Mouse (Mus musculus): ENCODE measurements at regions not wholly inside any gene's neighbourhood (a gene's known extent, or its start where the extent isn't known, plus 50 kb on each side); places are given as distances from the start of the nearest gene placed in this dataset.
"Not testable (repeated sequence)": the region's sequence is repeated elsewhere in the genome, so short reads cannot be mapped to it uniquely, and the experiment has no call there.

DNA sequence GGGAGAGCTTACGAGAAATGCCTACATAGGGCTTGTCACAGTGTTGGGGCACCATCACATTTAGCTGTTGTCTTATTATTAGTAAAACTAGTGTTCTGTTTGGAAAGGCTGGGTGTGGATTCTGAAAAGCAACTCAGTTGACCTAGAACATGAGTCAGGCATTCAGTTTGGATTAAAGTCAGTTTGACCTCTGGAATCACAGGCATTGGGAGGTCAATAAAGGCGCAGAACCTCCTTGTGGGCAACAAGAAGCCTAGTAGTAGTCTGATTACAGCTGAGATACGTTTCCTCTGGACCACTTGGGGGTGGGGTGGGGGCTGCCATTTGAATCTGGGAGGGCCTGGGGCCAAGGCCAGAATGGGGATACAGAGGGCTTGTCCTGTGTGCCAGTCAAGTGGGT is 52.1 kb upstream of the Map3k1 start:
- intact Hi-C loops (cut with DNase I): no loop called here

DNA sequence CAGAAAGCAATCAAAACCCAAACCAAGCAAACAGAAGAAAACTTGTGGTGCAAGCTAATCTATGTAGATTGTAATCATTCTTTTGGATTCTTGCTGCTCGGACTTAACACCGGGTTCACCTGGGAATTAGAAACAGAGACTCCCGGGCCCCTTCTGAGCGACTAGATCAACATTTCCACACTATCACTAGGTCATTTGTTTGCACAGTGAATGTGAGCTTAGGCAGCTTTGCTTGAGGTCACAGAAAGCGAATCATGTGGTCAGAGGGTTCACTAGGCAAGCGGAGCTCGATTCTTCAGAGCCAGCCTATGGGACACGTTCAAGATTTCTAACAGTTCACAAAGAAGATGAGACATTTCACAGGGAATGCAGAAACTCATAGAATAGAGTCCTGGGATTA is 53.5 kb upstream of the Map3k1 start:
- intact Hi-C loops (cut with DNase I): no loop called here

DNA sequence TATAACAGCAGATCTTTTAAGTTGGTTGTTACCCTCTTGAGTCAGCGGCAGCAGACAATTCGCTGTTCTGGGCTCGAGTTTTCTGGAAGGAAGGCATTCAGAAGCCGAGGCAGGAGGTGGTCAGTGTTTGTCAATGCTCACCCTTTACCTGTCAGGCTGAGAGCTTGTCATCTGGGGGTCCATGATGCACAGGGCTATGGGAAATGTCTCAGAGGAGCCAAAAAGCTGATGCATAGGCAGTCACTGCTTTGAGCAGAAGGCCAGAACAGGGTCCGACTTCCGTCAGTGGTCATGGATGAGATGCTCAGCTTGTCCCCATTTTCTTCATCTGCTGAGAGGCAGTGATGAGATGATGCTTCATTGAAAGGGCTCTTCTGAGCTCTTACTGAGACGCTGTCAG is 57.2 kb upstream of the Map3k1 start:
- intact Hi-C loops (cut with DNase I): no loop called here

DNA sequence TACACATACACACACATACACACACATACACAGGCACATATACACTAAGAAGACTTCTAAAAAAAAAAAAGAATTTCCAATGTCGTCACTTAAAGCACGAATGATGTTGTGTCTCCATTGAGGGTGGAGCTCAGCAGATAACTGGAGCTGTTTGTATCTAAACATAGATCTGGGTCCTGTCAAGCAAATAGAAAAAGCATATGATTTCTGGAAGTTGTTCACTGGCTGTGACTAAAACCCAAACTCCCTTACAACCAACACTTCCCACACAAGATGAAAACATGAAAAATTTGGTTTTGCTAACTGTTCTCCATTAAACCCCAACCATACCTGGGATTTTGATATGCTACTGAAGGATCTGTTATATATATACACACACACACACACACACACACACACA is 58.5 kb upstream of the Map3k1 start:
- intact Hi-C loops (cut with DNase I): no loop called here

DNA sequence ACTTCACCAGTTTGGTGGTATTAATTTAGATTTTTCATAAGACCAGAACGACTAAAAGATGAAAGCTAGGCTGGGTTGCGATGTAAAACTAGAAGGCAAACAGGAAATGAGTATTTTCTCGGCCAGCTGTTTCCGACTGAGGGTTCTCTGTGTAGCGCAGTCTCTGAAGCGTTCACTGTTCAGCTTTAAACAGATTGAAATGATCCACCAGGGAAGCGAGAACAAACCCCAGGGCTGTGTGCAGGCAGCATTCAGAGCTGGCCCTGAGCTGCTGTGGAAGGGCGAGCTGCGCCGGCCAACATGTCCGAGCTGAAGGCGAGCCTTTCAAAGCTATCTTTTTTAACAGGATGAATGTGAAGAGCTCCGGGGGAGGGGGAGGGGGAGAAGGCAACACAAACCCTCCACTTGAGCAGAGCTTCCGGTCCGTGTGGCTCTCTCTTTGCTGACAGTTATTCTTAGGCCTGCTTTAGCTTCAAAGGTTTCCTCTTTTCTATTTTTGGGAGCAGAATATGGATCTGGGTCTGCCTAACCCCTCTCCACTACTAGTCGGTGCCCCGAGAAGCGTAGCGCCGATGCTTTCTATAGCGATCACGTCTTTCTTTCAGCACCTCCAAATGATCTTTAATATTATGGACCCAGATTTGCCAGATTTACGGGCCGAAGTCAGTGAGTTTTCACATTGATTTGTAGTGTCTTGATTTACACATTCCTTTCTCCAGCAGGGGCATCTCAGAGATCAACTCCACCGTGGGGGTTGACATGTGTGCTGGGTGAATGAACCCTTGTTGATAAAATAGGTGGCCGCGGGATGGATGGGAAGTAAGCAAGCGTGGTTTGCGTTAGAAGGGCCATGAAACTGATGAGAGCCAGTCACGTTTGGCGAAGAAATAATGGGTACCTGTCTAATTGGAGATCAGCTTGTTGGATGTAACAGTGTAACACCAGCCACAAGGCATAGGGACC is 59.3 kb upstream of the Map3k1 start:
- intact Hi-C loops (cut with DNase I): no loop called here

DNA sequence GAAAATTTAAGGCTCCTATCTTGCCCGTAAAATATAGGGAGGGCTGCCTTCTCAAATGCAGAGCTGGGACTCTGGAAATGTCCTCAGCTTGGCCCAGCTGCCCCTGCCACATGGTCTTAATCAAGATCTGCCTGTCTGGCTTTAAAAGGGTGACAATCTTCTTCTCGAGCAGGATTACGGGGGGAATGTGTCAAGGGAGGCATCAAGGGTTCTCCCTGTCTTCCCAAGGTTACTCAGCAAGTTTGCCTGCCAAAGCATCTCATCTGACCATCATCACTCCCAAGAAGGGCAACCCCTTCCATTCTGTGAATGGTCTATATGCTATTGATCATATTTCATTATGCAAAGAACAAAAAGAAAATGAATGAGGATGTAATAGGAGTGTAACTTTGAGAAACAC is 60.2 kb upstream of the Map3k1 start:
- intact Hi-C loops (cut with DNase I): no loop called here

DNA sequence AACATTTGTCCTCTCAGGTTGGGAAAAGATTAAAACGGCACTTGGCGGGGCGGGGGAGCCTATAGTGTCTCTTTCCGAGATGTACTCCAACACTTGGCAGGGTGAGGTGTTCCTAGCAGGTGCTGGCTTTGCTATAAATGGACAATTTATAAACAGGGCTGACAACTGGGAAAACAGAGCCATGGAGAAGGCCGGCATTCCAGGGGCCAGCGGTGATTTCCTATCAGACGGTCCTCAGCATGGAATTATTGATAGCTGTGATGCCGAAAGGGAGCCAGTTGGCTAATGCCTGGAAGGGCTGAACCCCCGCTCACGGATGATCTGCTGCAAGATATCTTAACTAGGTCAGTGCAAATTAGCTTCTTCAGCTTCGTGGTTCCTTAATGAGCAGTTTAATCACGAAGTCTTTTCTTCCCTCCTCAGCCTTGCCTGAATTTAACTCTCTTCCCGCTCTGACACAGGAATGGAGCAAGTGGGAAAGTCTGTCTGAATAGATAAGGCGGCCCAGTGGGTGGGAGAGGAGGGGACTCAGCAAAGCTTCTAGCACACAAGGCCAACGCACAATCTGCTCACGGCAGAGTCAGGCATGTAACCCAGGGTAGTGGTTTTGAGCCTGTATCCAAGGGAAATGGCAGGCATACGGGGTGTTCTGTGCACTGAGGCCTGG is 61.1 kb upstream of the Map3k1 start:
- intact Hi-C loops (cut with DNase I): no loop called here

DNA sequence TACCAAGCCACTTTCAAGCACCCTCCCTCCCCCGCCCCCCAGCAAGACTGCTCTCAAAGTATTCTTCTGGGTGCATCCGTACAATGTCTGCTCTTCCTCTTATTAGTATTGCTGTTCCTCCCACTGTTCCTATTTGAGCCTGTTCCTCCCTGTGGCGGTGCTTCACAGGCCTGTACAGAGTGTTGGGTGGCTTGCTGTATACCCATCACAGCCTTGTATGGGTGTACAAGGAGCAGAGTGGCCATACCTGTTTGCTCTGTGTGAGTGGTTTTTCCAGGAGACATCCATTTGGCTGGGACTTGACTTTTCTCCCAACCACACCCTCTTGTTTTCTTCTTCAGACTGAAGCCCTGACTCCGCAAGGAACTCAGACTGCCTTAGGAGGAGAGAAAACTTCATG is 61.7 kb upstream of the Map3k1 start:
- intact Hi-C loops (cut with DNase I): no loop called here

DNA sequence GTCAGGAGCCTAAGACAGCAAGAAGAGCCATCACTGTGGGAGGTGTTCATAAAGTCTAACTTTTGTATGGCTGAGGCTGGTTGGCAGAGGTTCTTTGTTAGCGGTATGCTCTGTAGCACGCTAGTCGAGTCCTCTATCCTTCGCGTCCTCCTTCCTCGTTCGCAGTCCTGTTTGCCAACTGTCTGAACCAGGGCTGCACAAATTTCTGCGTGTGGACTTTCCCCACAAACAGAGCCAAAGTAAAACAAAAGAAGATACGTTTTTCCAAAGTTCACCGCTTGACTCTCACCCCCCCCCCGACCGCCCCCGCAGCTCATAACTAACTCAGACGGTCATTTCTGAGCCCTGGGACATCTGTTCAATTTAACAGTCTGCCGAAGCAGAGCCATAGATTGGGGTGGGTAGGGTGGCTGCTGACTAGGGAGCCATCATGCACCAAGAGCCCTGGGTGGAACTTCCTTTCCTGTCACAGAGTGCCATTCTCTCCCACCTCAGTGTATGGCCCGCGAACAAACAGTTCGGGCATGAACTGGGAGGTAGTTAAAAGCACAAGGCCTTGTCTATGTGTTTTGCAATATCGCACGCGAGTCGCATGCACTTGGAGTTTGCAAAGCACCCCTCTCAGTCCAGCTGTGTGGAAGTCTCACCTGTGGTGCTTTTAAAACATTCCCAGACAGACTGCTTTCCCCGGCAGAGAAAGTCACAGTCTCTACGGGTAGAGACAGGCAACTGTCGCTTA is 63.0 kb upstream of the Map3k1 start:
- intact Hi-C loops (cut with DNase I): no loop called here

DNA sequence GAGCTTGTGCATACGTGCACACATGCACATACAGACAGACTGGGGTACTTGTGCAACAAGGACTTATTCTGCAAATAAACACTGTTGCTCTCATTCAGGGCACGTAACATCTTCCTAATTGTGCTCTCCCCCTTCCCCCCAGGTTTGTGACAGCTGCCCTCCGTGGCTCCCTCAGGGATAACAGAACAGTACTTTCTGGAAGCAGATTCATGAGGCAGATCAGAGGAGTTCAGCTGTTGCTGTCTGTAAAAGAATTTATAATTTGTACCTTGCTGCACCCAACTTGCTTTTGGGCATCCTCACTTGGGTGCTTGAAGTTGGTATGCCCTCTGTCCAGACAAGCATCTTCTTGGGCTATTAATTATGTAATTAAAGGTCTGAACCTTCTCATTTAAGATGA is 65.5 kb upstream of the Map3k1 start:
- intact Hi-C loops (cut with DNase I): no loop called here

DNA sequence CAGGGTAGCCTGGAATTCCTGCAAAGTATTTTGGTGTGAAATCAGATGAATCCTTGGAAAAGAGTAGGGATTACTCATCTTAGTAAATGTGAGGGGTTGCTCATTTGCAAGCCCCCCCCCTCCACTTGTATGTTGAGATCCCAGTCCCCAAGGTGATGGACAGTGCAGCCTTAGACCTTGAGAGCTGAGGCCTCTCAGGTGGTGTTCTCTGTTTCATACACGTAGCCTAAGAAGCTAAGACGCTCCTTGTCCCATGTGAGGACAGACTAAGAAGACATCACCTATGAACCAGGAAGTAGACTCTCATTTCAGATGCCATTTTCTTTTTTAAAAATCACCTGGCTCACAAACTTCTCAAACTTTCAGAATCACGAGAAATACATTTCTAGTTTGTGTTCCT is 67.6 kb upstream of the Map3k1 start:
- intact Hi-C loops (cut with DNase I): no loop called here

DNA sequence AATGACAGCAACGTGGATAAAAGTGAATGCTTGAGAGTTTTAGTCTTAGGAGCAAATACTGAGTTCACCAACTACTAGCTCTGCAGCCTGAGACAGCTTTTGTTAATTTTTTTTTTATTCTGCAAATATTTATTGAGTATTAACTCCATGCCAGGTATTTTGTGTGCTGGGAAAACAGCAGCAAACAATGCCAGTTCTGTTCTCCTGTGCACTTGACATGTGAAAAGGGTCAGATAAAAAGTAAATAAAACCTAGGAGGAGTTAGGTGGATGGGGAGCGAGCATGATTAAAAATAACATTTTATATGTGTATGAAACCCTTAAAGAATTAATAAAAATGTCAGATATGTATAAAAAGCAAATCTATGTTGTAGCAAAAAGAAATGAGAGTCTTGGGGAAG is 68.1 kb upstream of the Map3k1 start:
- intact Hi-C loops (cut with DNase I): no loop called here

DNA sequence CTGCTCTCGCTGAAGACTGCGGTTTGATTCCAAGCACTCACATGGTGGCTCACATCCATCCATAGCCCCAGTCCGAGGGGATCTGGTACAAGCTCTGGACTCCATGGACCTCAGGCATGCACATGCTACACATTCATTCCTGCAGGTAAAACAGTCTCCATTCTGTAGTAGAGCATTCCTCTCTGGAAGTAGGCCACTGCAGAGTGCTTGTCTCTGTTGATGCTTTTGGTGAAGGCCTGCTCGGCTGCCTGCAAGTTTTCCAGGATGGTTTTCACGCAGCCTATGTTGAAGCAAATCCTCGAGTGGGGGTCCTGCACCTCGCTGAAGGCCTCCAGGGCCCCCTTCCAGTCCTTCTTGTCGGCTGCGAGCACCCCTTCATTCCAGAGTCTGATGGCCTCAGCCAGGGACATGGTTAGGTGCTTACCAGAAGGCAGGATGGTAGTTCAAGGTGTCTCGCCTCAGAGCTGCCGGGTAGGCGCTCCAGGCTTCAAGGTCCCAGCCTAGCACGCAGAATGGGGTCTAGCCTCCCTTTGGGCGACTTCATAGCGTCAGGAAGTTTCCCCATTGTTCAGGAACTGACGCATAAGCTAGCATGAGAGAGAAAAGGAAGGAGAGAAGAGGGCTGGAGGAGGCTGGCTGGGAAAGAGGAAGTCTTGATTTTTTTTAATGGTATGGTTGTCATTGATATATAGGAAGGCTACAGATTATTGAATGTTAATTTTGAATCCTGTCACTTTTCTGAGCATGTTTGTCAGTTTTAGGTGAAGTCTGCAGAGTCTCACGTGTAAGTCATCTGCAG is 75.2 kb upstream of the Map3k1 start:
- intact Hi-C loops (cut with DNase I): not testable (repeated sequence)

DNA sequence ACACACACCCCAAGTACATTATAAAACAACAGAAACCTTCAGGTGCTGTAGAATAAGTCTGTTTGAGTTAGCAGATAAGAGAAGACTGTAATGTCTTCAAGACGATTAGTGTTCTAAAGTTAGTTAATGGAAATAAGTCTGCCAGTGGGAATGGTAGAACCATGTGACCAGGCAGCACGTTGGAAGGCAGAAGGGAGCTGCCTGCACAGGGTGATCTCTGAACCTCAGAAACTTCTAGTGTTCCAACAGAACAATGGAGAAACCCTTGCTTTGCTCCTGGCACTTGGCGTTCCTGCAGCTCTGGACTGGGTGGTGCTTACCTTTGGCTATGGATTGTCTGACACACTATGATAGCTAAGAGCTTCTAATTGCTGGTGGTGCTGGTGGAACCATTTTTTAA is 82.0 kb upstream of the Map3k1 start:
- intact Hi-C loops (cut with DNase I): no loop called here

DNA sequence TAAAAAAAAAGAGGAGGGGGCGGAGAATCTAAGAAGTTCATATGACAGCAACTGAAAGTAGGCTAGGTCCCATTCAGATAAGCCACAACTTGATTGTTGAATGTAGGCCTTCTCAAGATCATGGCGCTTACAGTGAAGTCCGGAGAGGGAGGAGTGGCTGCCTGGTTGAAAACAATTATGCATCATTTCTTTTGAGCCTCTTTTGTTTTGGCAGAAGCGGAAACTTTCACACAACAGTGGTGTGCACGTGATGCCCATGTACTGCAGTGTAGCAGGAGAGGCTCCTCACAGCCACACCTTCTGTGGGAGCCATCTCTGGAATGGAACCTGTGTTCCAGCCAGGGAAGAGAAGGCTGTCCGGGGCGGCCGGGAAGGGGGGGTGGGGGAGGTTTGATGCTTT is 83.3 kb upstream of the Map3k1 start:
- intact Hi-C loops (cut with DNase I): no loop called here

DNA sequence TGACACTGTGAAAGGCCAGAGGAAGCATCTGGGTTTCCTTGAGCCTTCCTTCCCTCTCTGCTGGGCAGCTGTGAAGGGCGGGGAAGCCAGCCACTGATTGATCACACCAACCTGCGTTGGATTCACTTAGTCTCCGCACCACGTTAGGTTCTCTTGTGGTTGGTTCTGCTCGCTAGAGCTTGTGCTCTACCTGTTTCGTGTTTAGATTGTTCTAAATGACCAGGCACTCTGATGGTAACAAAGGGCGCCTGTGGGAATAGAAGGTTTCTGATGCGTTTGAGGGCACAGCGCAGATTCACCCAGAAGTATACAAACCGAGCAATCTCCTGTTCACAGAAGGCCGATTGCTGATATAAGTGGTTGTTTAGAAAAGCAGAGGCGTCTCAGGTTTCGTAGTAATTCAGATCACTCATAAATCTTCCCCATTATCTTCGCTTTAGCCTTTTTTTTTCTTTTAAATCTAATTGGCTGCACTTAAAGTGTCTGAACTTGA is 84.5 kb upstream of the Map3k1 start:
- intact Hi-C loops (cut with DNase I): no loop called here

DNA sequence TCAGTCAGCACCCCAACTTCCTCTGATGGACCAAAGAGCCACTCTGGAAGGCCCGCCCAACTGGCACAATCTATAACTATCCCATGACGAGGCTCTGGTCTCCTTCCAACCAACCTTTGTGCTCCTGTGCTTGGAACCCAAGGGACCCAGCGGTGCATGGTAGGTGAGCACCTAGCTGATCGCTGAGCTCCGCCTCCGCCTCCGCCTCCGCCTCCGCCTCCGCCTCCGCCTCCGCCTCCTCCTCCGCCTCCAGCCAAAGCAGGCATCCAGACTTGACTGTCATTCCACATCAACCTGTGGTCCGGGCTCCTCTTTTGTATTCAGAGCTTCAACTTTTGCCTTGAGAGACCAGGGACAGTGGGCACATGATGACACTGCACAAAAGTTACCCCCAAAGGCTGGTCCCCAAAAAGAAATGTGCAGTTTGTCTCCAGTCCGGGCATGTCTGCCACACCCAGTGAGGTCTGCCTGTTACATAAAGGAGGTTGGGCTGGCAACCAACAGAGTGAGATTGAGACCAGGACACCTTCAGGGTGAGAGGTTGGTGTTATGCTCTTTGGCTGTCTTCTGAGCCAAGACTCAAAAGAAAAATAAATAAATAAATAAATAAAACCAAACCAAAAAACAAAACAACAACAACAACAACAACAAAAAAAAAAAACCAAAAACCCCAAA is 86.1 kb upstream of the Map3k1 start:
- intact Hi-C loops (cut with DNase I): no loop called here

DNA sequence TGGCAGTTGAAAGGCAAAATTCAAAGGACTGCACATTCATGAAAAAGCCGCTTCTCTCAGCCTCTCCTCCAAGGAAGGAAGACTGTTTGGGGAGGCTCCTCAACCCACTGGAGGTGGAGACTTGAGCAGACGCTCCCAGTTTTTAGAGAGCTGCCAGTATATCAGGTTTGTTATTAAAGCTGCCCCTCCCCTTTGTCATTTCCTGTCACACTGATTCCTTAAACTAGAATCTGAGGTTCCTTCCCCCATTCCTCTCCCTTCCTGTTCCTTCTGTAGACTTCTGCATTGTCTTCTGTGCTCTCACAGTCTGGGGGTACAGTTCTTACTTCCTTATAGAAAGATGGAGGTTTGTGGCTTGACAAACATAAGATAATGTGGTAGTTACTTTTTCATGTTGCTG is 87.5 kb upstream of the Map3k1 start:
- intact Hi-C loops (cut with DNase I): no loop called here

DNA sequence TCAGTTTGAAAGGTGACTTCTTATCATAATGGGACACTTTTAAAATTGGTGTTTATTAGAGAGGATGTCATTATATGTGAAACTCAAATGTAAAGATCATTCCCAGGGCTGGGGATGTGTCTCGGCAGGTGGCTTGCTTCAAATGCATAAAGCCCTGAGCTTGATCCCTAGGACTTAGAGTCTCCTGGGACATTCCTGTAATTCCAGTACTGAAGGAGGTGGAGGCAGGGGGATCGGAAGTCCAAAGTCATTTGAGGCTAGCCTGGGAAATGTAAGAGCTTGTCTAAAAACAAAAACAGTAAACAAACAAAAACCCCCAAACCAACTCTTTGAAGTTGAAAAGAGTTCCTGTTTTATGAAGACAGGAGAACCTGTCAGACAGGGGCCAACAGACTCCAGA is 94.6 kb upstream of the Map3k1 start:
- intact Hi-C loops (cut with DNase I): no loop called here

DNA sequence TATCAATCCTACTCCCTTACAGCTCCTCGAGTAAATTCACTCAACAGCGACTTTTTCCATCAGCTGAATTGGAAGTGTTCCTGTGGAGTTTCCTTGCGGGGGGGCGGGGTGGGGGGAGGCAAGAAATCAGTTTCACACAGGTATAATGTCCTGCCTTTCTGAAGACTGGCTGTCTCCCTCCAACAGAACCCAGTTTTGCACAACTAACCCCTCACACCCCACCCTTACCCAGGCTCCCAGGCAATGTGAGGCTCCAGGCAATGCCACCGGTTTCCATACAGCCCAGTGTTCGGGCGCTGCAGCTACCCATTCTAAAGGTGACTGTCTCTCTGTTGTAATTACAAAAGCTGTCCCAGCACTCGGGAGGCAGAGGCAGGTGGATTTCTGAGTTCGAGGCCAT is 95.1 kb upstream of the Map3k1 start:
- intact Hi-C loops (cut with DNase I): no loop called here

Measured in adrenal gland (tissue).